Mouse (Mus musculus) spleen, adult 2 months (tissue): Measurements from ENCODE around the gene Abcc10.

Experiments used
- CTCF ChIP-seq: fragments of 200-500 bp; IDR thresholded peaks from 2 replicates; pipeline ENCODE4 v1.5.1; 2011; ENCODE audit warnings: mild to moderate bottlenecking, inconsistent platforms; ENCODE audit not compliant: insufficient read depth, insufficient read length, insufficient replicate concordance; ENCODE audit errors: extremely low read depth
- POLR2A ChIP-seq: fragments of 200-500 bp; IDR thresholded peaks from 2 replicates; pipeline ENCODE4 v1.6.1; 2011; ENCODE audit warnings: low read depth, low read length, inconsistent platforms

DNA sequence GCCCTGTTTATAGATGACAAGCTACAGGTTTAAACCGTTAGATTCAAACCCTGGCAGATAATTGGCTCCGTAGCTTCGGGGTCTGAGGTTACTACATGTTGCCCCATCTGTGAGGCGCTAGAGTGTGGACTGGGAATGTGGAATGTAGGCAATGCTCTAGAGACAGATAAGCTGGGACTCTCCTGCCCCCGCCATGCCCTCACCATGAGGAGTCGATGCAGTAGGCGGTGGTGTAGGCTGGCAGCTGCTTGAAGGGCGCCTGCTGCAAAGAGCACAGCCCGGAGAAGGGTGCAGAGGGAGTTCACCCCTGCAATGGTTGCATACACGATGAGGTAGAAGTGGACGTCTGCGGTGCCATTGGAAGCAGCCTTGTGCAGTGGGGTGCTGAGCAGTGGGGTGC is 18.3 kb downstream of the Abcc10 start:
- TF ChIP-seq CTCF (no peak), POLR2A (no peak)
